ENCODE assay signal across 16 mouse cellular contexts in the genomic region with DNA sequence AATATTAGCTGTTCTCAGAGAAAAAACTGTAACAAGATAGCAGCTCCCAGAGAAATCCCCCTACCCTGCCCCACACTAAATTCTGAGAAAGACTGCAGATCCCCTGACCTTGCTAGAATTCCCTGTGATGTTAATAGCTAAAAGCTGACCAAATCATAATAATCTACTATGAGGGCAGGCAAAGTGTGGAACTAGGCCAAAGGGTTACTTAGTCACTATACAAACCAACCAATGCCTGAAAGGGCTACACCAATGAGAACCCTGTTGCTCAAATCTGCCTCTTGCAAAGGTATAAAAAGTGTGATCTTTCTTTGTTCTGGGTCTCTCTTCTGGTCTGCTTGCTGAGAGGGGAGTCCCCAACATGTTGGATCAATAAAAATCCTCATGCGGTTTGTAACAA.
"Had no signal": no experiment of that assay in that cellular context is flagged by ENCODE, and none has a peak within 500 bp of the region (broad histone marks: within the 10 kb centered on the region; RNA-seq: fewer than 3 reads in every experiment).

No protein-coding gene starts in this region.

- H3K36me3 ChIP-seq: midbrain, embryonic 10.5 days; midbrain, embryonic 12.5 days; neural tube, embryonic 13.5 days; neural tube, embryonic 15.5 days; stomach, embryonic 15.5 days had no signal

- DNase-seq: lung, embryonic 14.5 days; lung, postnatal 10 days; lung, postnatal 4 days; midbrain, embryonic 14.5 days; right cerebral cortex, postnatal 14 days; thymus, adult 2 months; thymus, postnatal 25 days; thymus, postnatal 4 days had no signal

- H3K4me2 ChIP-seq: lung, embryonic 14.5 days; midbrain, embryonic 12.5 days; neural tube, embryonic 13.5 days; neural tube, embryonic 15.5 days; stomach, embryonic 15.5 days had no signal

- H3K27me3 ChIP-seq: midbrain, embryonic 12.5 days; neural tube, embryonic 13.5 days; neural tube, embryonic 15.5 days; stomach, embryonic 15.5 days had no signal

- H3K27ac ChIP-seq: midbrain, embryonic 10.5 days; midbrain, embryonic 12.5 days; neural tube, embryonic 13.5 days; neural tube, embryonic 15.5 days; stomach, embryonic 15.5 days; stomach, postnatal 0 days had no signal

- H3K9ac ChIP-seq: lung, embryonic 14.5 days; midbrain, embryonic 12.5 days; neural tube, embryonic 13.5 days; neural tube, embryonic 15.5 days; stomach, embryonic 15.5 days had no signal

- ATAC-seq: midbrain, embryonic 16.5 days had no signal

- H3K4me3 ChIP-seq: midbrain, embryonic 10.5 days; midbrain, embryonic 12.5 days; myocyte; neural tube, embryonic 13.5 days; neural tube, embryonic 15.5 days; stomach, embryonic 15.5 days had no signal

- H3K9me3 ChIP-seq: midbrain, embryonic 10.5 days; midbrain, embryonic 12.5 days; neural tube, embryonic 13.5 days; neural tube, embryonic 15.5 days; stomach, embryonic 15.5 days had no signal

- H3K4me1 ChIP-seq: midbrain, embryonic 10.5 days; midbrain, embryonic 12.5 days; neural tube, embryonic 13.5 days; neural tube, embryonic 15.5 days; stomach, embryonic 15.5 days had no signal
